Mouse (Mus musculus) right cerebral cortex, postnatal 14 days (tissue): ENCODE results near the gene Pgc.

Experiments
- DNase-seq: peaks from one replicate; pipeline ENCODE4 v3.0.0; 2022

Gene Pgc

GRCm38 (mm10) chr17:47710036-47710435, 16.6 kb upstream of the Pgc start:
- DNase-seq, result no peak

GRCm38 (mm10) chr17:47711883-47712282, 14.8 kb upstream of the Pgc start:
- DNase-seq, result no peak

GRCm38 (mm10) chr17:47712889-47713571, 13.6 kb upstream of the Pgc start:
- DNase-seq, result no peak

- DNase-seq, result no peak
These were observed 11.6 kb upstream of the Pgc start for GRCm38 (mm10) chr17:47715037-47715436.

- no peak for DNase-seq
These were observed 5.5 kb upstream of the Pgc start for GRCm38 (mm10) chr17:47721183-47721582.

- no peak for DNase-seq
These were observed 4.3 kb downstream of the Pgc start for GRCm38 (mm10) chr17:47730633-47731575.

GRCm38 (mm10) chr17:47735553-47736100, 9.0 kb downstream of the Pgc start:
- DNase-seq, result no peak

GRCm38 (mm10) chr17:47736856-47737255, 10.2 kb downstream of the Pgc start, which contains the start of gene Tfeb:
Gene Tfeb (plus strand): TSS chr17:47737030.
- peak; percentile 98 for DNase-seq

GRCm38 (mm10) chr17:47737271-47738065, 10.8 kb downstream of the Pgc start:
- peak; percentile 63 for DNase-seq

- no peak for DNase-seq
These were observed 11.6 kb downstream of the Pgc start for GRCm38 (mm10) chr17:47738066-47738878.

- DNase-seq, result no peak
These were observed 12.5 kb downstream of the Pgc start for GRCm38 (mm10) chr17:47738879-47739798.

GRCm38 (mm10) chr17:47740186-47740585, 13.5 kb downstream of the Pgc start:
- DNase-seq, result no peak

- DNase-seq, result no peak
These were observed 16.5 kb downstream of the Pgc start for GRCm38 (mm10) chr17:47742991-47743734.

- DNase-seq, result no peak
These were observed 17.4 kb downstream of the Pgc start for GRCm38 (mm10) chr17:47744086-47744485.

- DNase-seq, result no peak
These were observed 18.2 kb downstream of the Pgc start for GRCm38 (mm10) chr17:47744746-47745368.

GRCm38 (mm10) chr17:47748791-47749553, 22.3 kb downstream of the Pgc start:
- no peak for DNase-seq

- DNase-seq, result no peak
These were observed 23.0 kb downstream of the Pgc start for GRCm38 (mm10) chr17:47749626-47750025.

GRCm38 (mm10) chr17:47750101-47750500, 23.5 kb downstream of the Pgc start:
- no peak for DNase-seq

GRCm38 (mm10) chr17:47751811-47752210, 25.2 kb downstream of the Pgc start:
- no peak for DNase-seq
